Mouse (Mus musculus) G1E (cell line): ENCODE measurements around the gene Gm27021.

ENCODE experiments used
- CTCF ChIP-seq: IDR thresholded peaks from 2 replicates; pipeline ENCODE4 v1.5.1; 2012; ENCODE audit warnings: low read depth, low read length, inconsistent platforms, mixed read lengths
- GATA1 ChIP-seq: IDR thresholded peaks from 2 replicates; pipeline ENCODE4 v1.6.1; 2012; ENCODE audit warnings: borderline replicate concordance, low read length, inconsistent platforms, mixed read lengths
- GATA2 ChIP-seq: IDR thresholded peaks from 2 replicates; pipeline ENCODE4 v1.6.1; 2012; ENCODE audit warnings: low read depth, low read length, inconsistent platforms, borderline replicate concordance
- POLR2AphosphoS5 ChIP-seq: IDR thresholded peaks from 2 replicates; pipeline ENCODE4 v1.6.1; 2012; ENCODE audit warnings: low read depth, low read length, inconsistent platforms; ENCODE audit not compliant: insufficient replicate concordance

- TF ChIP-seq CTCF (no peak), GATA2 (no peak), GATA1 (no peak), POLR2AphosphoS5 (no peak)
Observed at GRCm38 (mm10) chr8:120607460-120607859, 60.4 kb downstream of the Gm27021 start.
